Mouse (Mus musculus): ENCODE data around the gene Mrps27.

- no peak for TF ChIP-seq CTCF (IDR thresholded peaks at IDR 0.05; ENCODE audit: low read depth)
- no peak for TF ChIP-seq EP300 (optimal IDR thresholded peaks at IDR 0.05)
Observed at GRCm38 (mm10) chr13:99341504-99341903, 3.1 kb upstream of the Mrps27 start.

All from stomach, postnatal 0 days (tissue).